Mouse (Mus musculus): ENCODE data around the gene Sdc1.

DNA sequence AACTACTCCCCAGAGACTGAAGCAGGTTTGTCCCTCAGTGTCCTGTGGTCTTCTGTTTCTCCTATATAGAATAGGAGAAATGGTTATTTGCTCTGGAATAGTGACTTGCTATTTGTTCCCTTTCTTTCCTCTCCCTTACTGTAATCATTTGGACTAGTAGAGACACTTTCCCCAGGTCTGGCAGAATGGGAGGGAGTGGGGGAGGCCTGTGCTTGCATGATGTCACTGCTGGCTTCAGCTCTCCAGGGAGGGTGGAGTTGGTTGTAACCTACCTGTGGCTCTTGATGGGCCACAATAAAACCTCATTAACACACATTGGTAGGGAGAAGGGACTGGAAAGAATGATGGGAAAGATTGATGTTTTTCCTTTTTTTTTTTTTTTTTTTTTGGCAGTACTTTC is 3.1 kb downstream of the Sdc1 start:
- no peak for TF ChIP-seq CTCF (IDR thresholded peaks at IDR 0.05)
- no peak for TF ChIP-seq EP300 (IDR thresholded peaks at IDR 0.05)

Measured in lung, postnatal 0 days (tissue).